Mouse (Mus musculus): ENCODE results near the gene Vezt. TPM values are rescaled to one million over a fixed set of nuclear protein-coding genes. Genes with fewer than 3 reads are reported as not detected.

Vezt gene
- polyA plus RNA-seq, 1 experiment from 2014 or later = 32.3 TPM

DNA sequence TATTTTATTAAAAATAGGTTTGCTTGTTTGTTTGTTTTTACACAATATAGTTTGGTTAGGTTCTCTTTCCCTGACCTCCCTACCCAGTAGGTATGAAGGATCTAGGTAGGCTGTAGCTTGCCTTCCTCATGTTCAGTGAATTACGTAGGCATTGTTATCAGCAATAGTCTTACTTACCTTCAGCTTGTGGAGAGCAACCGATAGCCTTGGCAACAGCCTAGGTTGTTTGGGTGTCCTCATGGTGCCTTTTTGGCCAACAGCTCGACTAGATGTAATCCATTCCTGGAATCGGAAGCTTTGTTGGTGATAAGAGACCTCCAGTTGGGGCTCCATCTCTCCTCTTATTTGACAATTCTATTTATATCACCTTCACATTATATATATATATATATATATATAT lies 114.5 kb downstream of the Vezt start:
- no peaks in the 10 kb centered on the region for H3K9me3 ChIP-seq (ENCODE audit: control insufficient read depth, low read length)
- no peak overlapping the region for H3K4me3 ChIP-seq (ENCODE audit: low read depth, low read length)
- H3K4me2 ChIP-seq (ENCODE audit: low read depth, severe bottlenecking) = no peak overlapping the region
- no peaks in the 10 kb centered on the region for H3K36me3 ChIP-seq (ENCODE audit: control insufficient read depth, insufficient read depth, low read length)
- H3K4me1 ChIP-seq (ENCODE audit: control insufficient read depth, insufficient read depth, low read length) = no peaks in the 10 kb centered on the region
- ATAC-seq (ENCODE audit: insufficient number of reproducible peaks, low FRiP score, low TSS enrichment, low read depth) = no peak
- 95% methylated on average over 4 of the region's 4 CpGs for WGBS
- H3K9ac ChIP-seq (ENCODE audit: low read length) = no peak overlapping the region
- no peak overlapping the region for H3K27ac ChIP-seq (replicated peaks; ENCODE audit: low read depth, low read length)
- no peaks in the 10 kb centered on the region for H3K27me3 ChIP-seq (ENCODE audit: control insufficient read depth, insufficient read depth, low read length)
- DNase-seq (ENCODE audit: low spot score) = no peak

DNA sequence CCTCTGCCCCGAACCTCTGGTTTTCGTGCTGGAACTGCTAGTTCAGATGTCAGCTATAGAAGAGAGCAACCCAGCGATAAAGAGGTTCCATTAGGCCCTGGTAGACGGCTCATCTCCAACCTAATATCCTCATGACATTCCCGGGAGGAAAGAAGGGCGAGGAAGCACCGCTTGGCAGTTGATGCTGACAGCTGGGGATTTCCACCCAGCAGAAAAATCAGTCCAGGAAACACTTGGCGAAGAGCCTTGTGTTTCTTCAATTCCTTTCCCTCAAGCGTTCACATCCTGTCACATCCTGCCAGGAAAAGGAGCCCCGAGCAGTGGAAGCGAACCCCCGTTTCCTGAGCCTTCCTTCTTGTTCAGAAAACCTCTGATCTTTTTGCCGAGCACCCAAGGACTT lies 116.4 kb downstream of the Vezt start:
- DNase-seq (ENCODE audit: low spot score) (no peak), ATAC-seq (ENCODE audit: insufficient number of reproducible peaks, low FRiP score, low TSS enrichment, low read depth) (no peak)
- Histone ChIP-seq H3K4me2 (ENCODE audit: low read depth, severe bottlenecking) (no peak overlapping the region), H3K9ac (ENCODE audit: low read length) (no peak overlapping the region), H3K27me3 (ENCODE audit: control insufficient read depth, insufficient read depth, low read length) (no peaks in the 10 kb centered on the region), H3K36me3 (ENCODE audit: control insufficient read depth, insufficient read depth, low read length) (no peaks in the 10 kb centered on the region), H3K9me3 (ENCODE audit: control insufficient read depth, low read length) (no peaks in the 10 kb centered on the region), H3K4me3 (ENCODE audit: low read depth, low read length) (no peak overlapping the region), H3K4me1 (ENCODE audit: control insufficient read depth, insufficient read depth, low read length) (peaks cover 4% of the 10 kb centered on the region; the same call in 1 of the 2 replicates), H3K27ac (replicated peaks; ENCODE audit: low read depth, low read length) (no peak overlapping the region)
- WGBS = 79% methylated on average over 13 of the region's 13 CpGs

DNA sequence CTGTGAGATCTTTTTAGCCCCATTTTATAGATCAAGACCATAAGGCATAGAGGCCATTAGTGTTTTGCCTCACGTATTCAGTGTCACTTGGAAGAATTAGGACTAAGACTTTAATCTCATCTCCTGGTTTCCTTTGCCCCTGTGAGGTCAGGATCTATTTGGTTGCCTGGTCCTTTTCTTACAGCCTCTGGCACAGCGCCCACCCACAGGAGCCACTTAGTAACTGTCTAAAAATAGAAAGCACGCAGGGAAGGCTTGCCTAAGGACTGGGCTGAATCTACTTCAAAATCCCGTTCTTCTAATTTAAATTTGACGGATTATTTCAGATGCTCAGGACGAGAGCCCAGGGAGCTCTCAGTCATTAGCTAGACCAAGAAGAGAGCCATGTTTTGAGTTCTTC lies 116.9 kb downstream of the Vezt start:
- Histone ChIP-seq H3K36me3 (ENCODE audit: control insufficient read depth, insufficient read depth, low read length) (no peaks in the 10 kb centered on the region), H3K4me3 (ENCODE audit: low read depth, low read length) (no peak overlapping the region), H3K9me3 (ENCODE audit: control insufficient read depth, low read length) (no peaks in the 10 kb centered on the region), H3K27ac (replicated peaks; ENCODE audit: low read depth, low read length) (no peak overlapping the region), H3K4me1 (ENCODE audit: control insufficient read depth, insufficient read depth, low read length) (peaks cover 4% of the 10 kb centered on the region; the same call in 1 of the 2 replicates), H3K27me3 (ENCODE audit: control insufficient read depth, insufficient read depth, low read length) (no peaks in the 10 kb centered on the region), H3K9ac (ENCODE audit: low read length) (no peak overlapping the region), H3K4me2 (ENCODE audit: low read depth, severe bottlenecking) (no peak overlapping the region)
- WGBS = 63% methylated on average over 6 of the region's 6 CpGs
- DNase-seq (ENCODE audit: low spot score) (no peak), ATAC-seq (ENCODE audit: insufficient number of reproducible peaks, low FRiP score, low TSS enrichment, low read depth) (no peak)

DNA sequence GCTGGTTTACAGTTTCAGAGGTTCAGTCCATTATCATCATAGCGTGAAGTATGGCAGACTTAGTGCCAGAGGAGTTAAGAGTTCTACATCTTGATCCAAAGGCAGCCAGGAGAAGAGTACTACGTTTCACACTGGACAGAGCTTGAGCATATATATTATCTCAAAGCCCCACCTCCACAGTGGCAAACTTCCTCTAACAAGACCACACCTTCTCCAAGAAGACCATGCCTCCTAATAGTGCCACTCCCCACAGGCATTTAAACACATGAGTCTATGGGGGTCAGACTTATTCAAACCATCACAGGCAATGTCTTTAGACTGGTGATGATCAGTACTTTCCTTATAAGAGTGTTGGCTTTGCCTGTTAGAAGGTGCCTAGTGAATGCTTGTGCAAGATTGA lies 117.5 kb downstream of the Vezt start:
- H3K9ac ChIP-seq (ENCODE audit: low read length) = no peak overlapping the region
- H3K9me3 ChIP-seq (ENCODE audit: control insufficient read depth, low read length) = no peaks in the 10 kb centered on the region
- H3K4me1 ChIP-seq (ENCODE audit: control insufficient read depth, insufficient read depth, low read length) = peaks cover 4% of the 10 kb centered on the region; the same call in 1 of the 2 replicates
- no peaks in the 10 kb centered on the region for H3K36me3 ChIP-seq (ENCODE audit: control insufficient read depth, insufficient read depth, low read length)
- 85% methylated on average over 2 of the region's 2 CpGs for WGBS
- DNase-seq (ENCODE audit: low spot score) (no peak), ATAC-seq (ENCODE audit: insufficient number of reproducible peaks, low FRiP score, low TSS enrichment, low read depth) (no peak)
- H3K4me2 ChIP-seq (ENCODE audit: low read depth, severe bottlenecking) = no peak overlapping the region
- no peak overlapping the region for H3K4me3 ChIP-seq (ENCODE audit: low read depth, low read length)
- H3K27me3 ChIP-seq (ENCODE audit: control insufficient read depth, insufficient read depth, low read length) = no peaks in the 10 kb centered on the region
- H3K27ac ChIP-seq (replicated peaks; ENCODE audit: low read depth, low read length) = no peak overlapping the region

DNA sequence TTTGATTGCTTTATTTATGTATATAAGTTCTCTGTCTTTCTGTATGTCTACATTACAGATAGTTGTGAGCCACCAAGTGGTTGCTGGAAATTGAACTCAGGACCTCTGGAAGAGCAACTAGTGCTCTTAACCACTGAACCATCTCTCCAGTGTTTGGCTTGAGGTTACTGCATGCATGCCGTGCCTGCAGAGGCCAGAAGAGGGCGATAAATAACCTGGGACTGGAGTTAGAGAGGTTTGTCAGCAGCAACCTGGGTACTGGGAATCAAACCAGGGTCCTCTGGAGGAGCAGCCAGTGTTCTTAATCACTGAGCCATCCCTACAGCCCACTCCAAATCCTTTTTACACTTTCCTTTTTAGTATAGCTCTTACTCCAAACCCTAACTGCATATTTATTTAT lies 118.8 kb downstream of the Vezt start:
- no peak overlapping the region for H3K4me2 ChIP-seq (ENCODE audit: low read depth, severe bottlenecking)
- no peaks in the 10 kb centered on the region for H3K27me3 ChIP-seq (ENCODE audit: control insufficient read depth, insufficient read depth, low read length)
- H3K36me3 ChIP-seq (ENCODE audit: control insufficient read depth, insufficient read depth, low read length) = no peaks in the 10 kb centered on the region
- no peaks in the 10 kb centered on the region for H3K9me3 ChIP-seq (ENCODE audit: control insufficient read depth, low read length)
- no peak overlapping the region for H3K9ac ChIP-seq (ENCODE audit: low read length)
- peaks cover 4% of the 10 kb centered on the region; the same call in 1 of the 2 replicates for H3K4me1 ChIP-seq (ENCODE audit: control insufficient read depth, insufficient read depth, low read length)
- no peak overlapping the region for H3K27ac ChIP-seq (replicated peaks; ENCODE audit: low read depth, low read length)
- 82% methylated on average over 2 of the region's 2 CpGs for WGBS
- H3K4me3 ChIP-seq (ENCODE audit: low read depth, low read length) = no peak overlapping the region
- no peak for DNase-seq (ENCODE audit: low spot score)
- ATAC-seq (ENCODE audit: insufficient number of reproducible peaks, low FRiP score, low TSS enrichment, low read depth) = no peak

DNA sequence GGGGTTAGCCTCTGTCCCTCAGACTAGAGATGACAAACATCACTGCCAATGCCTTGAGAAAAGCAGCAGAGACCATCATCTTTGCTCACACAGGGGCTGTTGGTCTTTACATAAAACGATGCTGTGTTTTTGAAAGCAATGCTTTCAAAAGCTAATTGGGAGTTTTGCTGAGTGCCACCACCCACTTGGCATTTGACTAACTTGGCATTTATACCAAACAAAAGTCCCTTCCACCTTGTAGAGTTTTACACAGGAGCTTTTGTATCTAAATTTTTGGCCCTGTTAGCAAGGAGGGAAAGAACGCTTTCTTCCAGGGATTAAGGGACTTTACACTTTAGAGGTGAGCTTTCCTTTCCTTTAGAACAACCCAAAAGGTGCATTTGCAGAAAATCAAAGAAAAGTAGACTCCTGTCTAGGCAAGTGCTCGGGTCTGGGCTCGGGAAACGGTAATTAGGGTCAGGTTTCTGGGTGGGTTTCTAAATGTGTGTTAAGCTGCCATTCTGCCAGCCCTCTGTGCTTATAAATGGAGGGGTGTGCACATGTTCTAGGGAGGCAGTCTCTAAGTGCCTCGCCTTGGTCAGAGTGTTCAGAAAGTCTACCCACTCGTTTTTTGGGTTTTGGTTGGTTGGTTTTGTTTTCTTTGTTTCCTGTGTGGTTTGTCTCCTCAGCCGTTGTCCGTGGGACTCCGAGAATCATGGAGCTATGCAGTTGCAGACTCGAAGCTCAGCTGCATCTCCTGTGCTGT lies 119.9 kb downstream of the Vezt start:
- no peak for ATAC-seq (ENCODE audit: insufficient number of reproducible peaks, low FRiP score, low TSS enrichment, low read depth)
- Histone ChIP-seq H3K4me3 (ENCODE audit: low read depth, low read length) (no peak overlapping the region), H3K4me2 (ENCODE audit: low read depth, severe bottlenecking) (peak overlapping the region; percentile 32), H3K27me3 (ENCODE audit: control insufficient read depth, insufficient read depth, low read length) (no peaks in the 10 kb centered on the region), H3K36me3 (ENCODE audit: control insufficient read depth, insufficient read depth, low read length) (no peaks in the 10 kb centered on the region), H3K9ac (ENCODE audit: low read length) (no peak overlapping the region), H3K27ac (replicated peaks; ENCODE audit: low read depth, low read length) (no peak overlapping the region), H3K4me1 (ENCODE audit: control insufficient read depth, insufficient read depth, low read length) (peaks cover 4% of the 10 kb centered on the region; the same call in 1 of the 2 replicates), H3K9me3 (ENCODE audit: control insufficient read depth, low read length) (no peaks in the 10 kb centered on the region)
- peak; percentile 51 for DNase-seq (ENCODE audit: low spot score)
- WGBS = 35% methylated on average over 11 of the region's 11 CpGs

DNA sequence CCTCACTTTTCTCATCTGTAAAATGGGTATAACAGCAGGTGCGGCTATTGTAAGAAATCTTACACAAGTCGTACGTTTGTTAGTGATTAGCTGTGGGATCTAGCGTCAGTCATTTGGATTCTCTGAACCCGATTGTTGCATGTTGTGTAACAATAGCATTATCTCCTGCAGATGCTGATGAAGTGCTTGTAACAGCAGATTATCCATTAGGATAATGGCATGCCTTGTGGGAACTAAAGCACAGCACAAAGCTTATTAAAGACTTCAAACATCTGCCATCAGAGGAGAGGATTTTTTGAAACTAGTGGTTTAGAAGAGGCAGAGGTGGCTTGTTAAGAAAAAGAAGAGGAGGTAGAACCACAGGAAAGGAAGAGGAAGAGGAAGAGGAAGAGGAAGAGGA lies 122.1 kb downstream of the Vezt start:
- H3K27ac ChIP-seq (replicated peaks; ENCODE audit: low read depth, low read length) = no peak overlapping the region
- no peak for DNase-seq (ENCODE audit: low spot score)
- H3K4me3 ChIP-seq (ENCODE audit: low read depth, low read length) = no peak overlapping the region
- no peak for ATAC-seq (ENCODE audit: insufficient number of reproducible peaks, low FRiP score, low TSS enrichment, low read depth)
- H3K4me2 ChIP-seq (ENCODE audit: low read depth, severe bottlenecking) = no peak overlapping the region
- no peaks in the 10 kb centered on the region for H3K9me3 ChIP-seq (ENCODE audit: control insufficient read depth, low read length)
- H3K36me3 ChIP-seq (ENCODE audit: control insufficient read depth, insufficient read depth, low read length) = no peaks in the 10 kb centered on the region
- no peak overlapping the region for H3K9ac ChIP-seq (ENCODE audit: low read length)
- H3K4me1 ChIP-seq (ENCODE audit: control insufficient read depth, insufficient read depth, low read length) = peaks cover 7% of the 10 kb centered on the region; the same call in 1 of the 2 replicates
- 93% methylated on average over 5 of the region's 5 CpGs for WGBS
- no peaks in the 10 kb centered on the region for H3K27me3 ChIP-seq (ENCODE audit: control insufficient read depth, insufficient read depth, low read length)

DNA sequence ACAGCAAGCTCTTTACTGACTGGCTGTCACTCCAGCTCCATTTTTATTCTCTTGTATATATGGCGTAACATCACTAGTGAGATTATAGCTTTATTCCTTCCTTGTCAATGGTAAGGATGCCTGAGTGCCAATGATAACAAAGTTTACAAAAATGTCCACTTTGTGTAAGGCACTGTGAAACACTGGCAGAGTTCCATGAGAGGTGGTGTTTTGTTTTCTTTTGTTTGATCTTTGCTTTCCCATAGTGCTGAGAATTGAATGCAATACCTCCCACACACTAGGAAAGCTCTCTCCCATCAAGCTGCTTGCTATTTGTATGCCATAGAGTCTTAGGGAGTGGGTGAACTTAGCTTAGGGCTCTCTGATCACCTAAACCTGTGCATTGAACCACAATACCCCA lies 122.7 kb downstream of the Vezt start:
- Histone ChIP-seq H3K4me3 (ENCODE audit: low read depth, low read length) (no peak overlapping the region), H3K4me2 (ENCODE audit: low read depth, severe bottlenecking) (no peak overlapping the region), H3K27ac (replicated peaks; ENCODE audit: low read depth, low read length) (no peak overlapping the region), H3K9ac (ENCODE audit: low read length) (no peak overlapping the region), H3K4me1 (ENCODE audit: control insufficient read depth, insufficient read depth, low read length) (peaks cover 7% of the 10 kb centered on the region; the same call in 1 of the 2 replicates), H3K27me3 (ENCODE audit: control insufficient read depth, insufficient read depth, low read length) (no peaks in the 10 kb centered on the region), H3K9me3 (ENCODE audit: control insufficient read depth, low read length) (no peaks in the 10 kb centered on the region), H3K36me3 (ENCODE audit: control insufficient read depth, insufficient read depth, low read length) (no peaks in the 10 kb centered on the region)
- 97% methylated on average over 1 of the region's 1 CpGs for WGBS
- DNase-seq (ENCODE audit: low spot score) = no peak
- ATAC-seq (ENCODE audit: insufficient number of reproducible peaks, low FRiP score, low TSS enrichment, low read depth) = no peak
